In genomic region chr16:11253898-11254722, GRCm38 (mm10) we compare ENCODE assay signal across 1 mouse cellular context.
TF ChIP-seq lines count a peak whose summit lies in the region.

Gene Gspt1, minus strand, starts transcription at chr16:11254325.

TF ChIP-seq in CH12.LX, 34 proteins besides CTCF, POLR2A, EP300 and RAD21 (continued from another document):
- no peak for TF ChIP-seq USF2 (conservative IDR thresholded peaks at IDR 0.05; ENCODE audit: low read depth, low read length)
- peak; percentile 70 for TF ChIP-seq BHLHE40 (IDR thresholded peaks at IDR 0.05; ENCODE audit: low read depth, low read length)
- TF ChIP-seq ZNF384 (IDR thresholded peaks at IDR 0.05; ENCODE audit: low read depth, low read length), result peak; percentile 48; the same call in 1 of the 2 replicates
- peak; percentile 60; the same call in 1 of the 2 replicates for TF ChIP-seq IRF4 (IDR thresholded peaks at IDR 0.05; ENCODE audit: low read depth, low read length)
- TF ChIP-seq MAX (IDR thresholded peaks at IDR 0.05; ENCODE audit: low read length), result peak; percentile 96
- TF ChIP-seq JUND (conservative IDR thresholded peaks at IDR 0.05; ENCODE audit: low read depth, low read length), result no peak
- peak; percentile 98 for TF ChIP-seq NELFE (IDR thresholded peaks at IDR 0.05; ENCODE audit: low read depth, low read length)
- TF ChIP-seq SIN3A (IDR thresholded peaks at IDR 0.05; ENCODE audit: low read length), result peak; percentile 97
